Mouse (Mus musculus): ENCODE data around the gene Arhgef10l. TPM values are rescaled to one million over a fixed set of nuclear protein-coding genes. Genes with fewer than 3 reads are reported as not detected.

The Arhgef10l gene
- polyA plus RNA-seq, 1 experiment from 2014 or later, result 15.3 TPM

GRCm38 (mm10) chr4:140653835-140654583 lies 11.8 kb downstream of the Arhgef10l start:
- ATAC-seq (replicated peaks; ENCODE audit: insufficient number of reproducible peaks, insufficient read depth, low FRiP score, low read depth), result no peak
- Histone ChIP-seq H3K36me3 (no peaks in the 10 kb centered on the region), H3K4me2 (no peak overlapping the region), H3K4me1 (replicated peaks) (peaks cover 31% of the 10 kb centered on the region), H3K4me3 (no peak overlapping the region), H3K9ac (no peak overlapping the region), H3K9me3 (replicated peaks) (no peaks in the 10 kb centered on the region), H3K27ac (no peak overlapping the region), H3K27me3 (no peaks in the 10 kb centered on the region)
- 40% methylated on average over 14 of the region's 14 CpGs for WGBS

GRCm38 (mm10) chr4:140649731-140650130 lies 16.1 kb downstream of the Arhgef10l start:
- peak overlapping the region; percentile 88 for H3K27ac ChIP-seq
- H3K4me2 ChIP-seq, result peak overlapping the region; percentile 78
- H3K9me3 ChIP-seq (replicated peaks), result no peaks in the 10 kb centered on the region
- H3K27me3 ChIP-seq, result no peaks in the 10 kb centered on the region
- ATAC-seq (replicated peaks; ENCODE audit: insufficient number of reproducible peaks, insufficient read depth, low FRiP score, low read depth), result no peak
- H3K4me1 ChIP-seq (replicated peaks), result peaks cover 31% of the 10 kb centered on the region
- H3K36me3 ChIP-seq, result no peaks in the 10 kb centered on the region
- no peak overlapping the region for H3K4me3 ChIP-seq
- H3K9ac ChIP-seq, result no peak overlapping the region
- WGBS, result 50% methylated on average over 1 of the region's 1 CpGs

- no peaks in the 10 kb centered on the region for H3K36me3 ChIP-seq
- H3K9ac ChIP-seq, result peak overlapping the region; percentile 95
- peak overlapping the region; percentile 83 for H3K4me3 ChIP-seq
- peak overlapping the region; percentile 88 for H3K27ac ChIP-seq
- H3K4me1 ChIP-seq (replicated peaks), result peaks cover 31% of the 10 kb centered on the region
- H3K9me3 ChIP-seq (replicated peaks), result no peaks in the 10 kb centered on the region
- peak; percentile 41 for ATAC-seq (replicated peaks; ENCODE audit: insufficient number of reproducible peaks, insufficient read depth, low FRiP score, low read depth)
- WGBS, result 12% methylated on average over 9 of the region's 9 CpGs
- no peaks in the 10 kb centered on the region for H3K27me3 ChIP-seq
- peak overlapping the region; percentile 78 for H3K4me2 ChIP-seq
Measured at GRCm38 (mm10) chr4:140649207-140649591, 16.6 kb downstream of the Arhgef10l start.

- WGBS, result 1% methylated on average over 42 of the region's 50 CpGs
- H3K4me3 ChIP-seq, result peak overlapping the region; percentile 83
- peaks cover 31% of the 10 kb centered on the region for H3K4me1 ChIP-seq (replicated peaks)
- no peaks in the 10 kb centered on the region for H3K27me3 ChIP-seq
- peak overlapping the region; percentile 88 for H3K27ac ChIP-seq
- H3K9ac ChIP-seq, result peak overlapping the region; percentile 95
- H3K4me2 ChIP-seq, result peak overlapping the region; percentile 78
- ATAC-seq (replicated peaks; ENCODE audit: insufficient number of reproducible peaks, insufficient read depth, low FRiP score, low read depth), result peak; percentile 82
- H3K36me3 ChIP-seq, result no peaks in the 10 kb centered on the region
- no peaks in the 10 kb centered on the region for H3K9me3 ChIP-seq (replicated peaks)
Measured at GRCm38 (mm10) chr4:140648443-140649206, 17.2 kb downstream of the Arhgef10l start.

GRCm38 (mm10) chr4:140647711-140648421 lies 17.9 kb downstream of the Arhgef10l start:
- Histone ChIP-seq H3K36me3 (no peaks in the 10 kb centered on the region), H3K27ac (peak overlapping the region; percentile 88), H3K27me3 (no peaks in the 10 kb centered on the region), H3K4me1 (replicated peaks) (peaks cover 31% of the 10 kb centered on the region), H3K9ac (peak overlapping the region; percentile 95), H3K4me3 (peak overlapping the region; percentile 83), H3K4me2 (peak overlapping the region; percentile 78), H3K9me3 (replicated peaks) (no peaks in the 10 kb centered on the region)
- ATAC-seq (replicated peaks; ENCODE audit: insufficient number of reproducible peaks, insufficient read depth, low FRiP score, low read depth), result peak; percentile 48; the same call in 1 of the 2 replicates
- 13% methylated on average over 12 of the region's 12 CpGs for WGBS

- H3K27me3 ChIP-seq, result no peaks in the 10 kb centered on the region
- H3K9me3 ChIP-seq (replicated peaks), result no peaks in the 10 kb centered on the region
- H3K9ac ChIP-seq, result no peak overlapping the region
- no peak for ATAC-seq (replicated peaks; ENCODE audit: insufficient number of reproducible peaks, insufficient read depth, low FRiP score, low read depth)
- H3K27ac ChIP-seq, result no peak overlapping the region
- peaks cover 44% of the 10 kb centered on the region for H3K4me1 ChIP-seq (replicated peaks)
- H3K4me3 ChIP-seq, result no peak overlapping the region
- 59% methylated on average over 3 of the region's 3 CpGs for WGBS
- H3K4me2 ChIP-seq, result no peak overlapping the region
- no peaks in the 10 kb centered on the region for H3K36me3 ChIP-seq
Measured at GRCm38 (mm10) chr4:140645638-140646037, 20.2 kb downstream of the Arhgef10l start.

- no peak for ATAC-seq (replicated peaks; ENCODE audit: insufficient number of reproducible peaks, insufficient read depth, low FRiP score, low read depth)
- WGBS, result 49% methylated on average over 3 of the region's 3 CpGs
- H3K27ac ChIP-seq, result no peak overlapping the region
- H3K4me2 ChIP-seq, result no peak overlapping the region
- peaks cover 42% of the 10 kb centered on the region for H3K4me1 ChIP-seq (replicated peaks)
- no peaks in the 10 kb centered on the region for H3K27me3 ChIP-seq
- no peaks in the 10 kb centered on the region for H3K36me3 ChIP-seq
- no peak overlapping the region for H3K9ac ChIP-seq
- H3K4me3 ChIP-seq, result no peak overlapping the region
- H3K9me3 ChIP-seq (replicated peaks), result no peaks in the 10 kb centered on the region
Measured at GRCm38 (mm10) chr4:140644701-140645100, 21.1 kb downstream of the Arhgef10l start.

- Histone ChIP-seq H3K27me3 (no peaks in the 10 kb centered on the region), H3K36me3 (no peaks in the 10 kb centered on the region), H3K4me3 (no peak overlapping the region), H3K9ac (no peak overlapping the region), H3K4me2 (no peak overlapping the region), H3K9me3 (replicated peaks) (no peaks in the 10 kb centered on the region), H3K4me1 (replicated peaks) (peaks cover 38% of the 10 kb centered on the region), H3K27ac (no peak overlapping the region)
- no peak for ATAC-seq (replicated peaks; ENCODE audit: insufficient number of reproducible peaks, insufficient read depth, low FRiP score, low read depth)
- WGBS, result 68% methylated on average over 6 of the region's 6 CpGs
Measured at GRCm38 (mm10) chr4:140644276-140644675, 21.5 kb downstream of the Arhgef10l start.

- Histone ChIP-seq H3K4me3 (no peak overlapping the region), H3K4me2 (no peak overlapping the region), H3K4me1 (replicated peaks) (peaks cover 26% of the 10 kb centered on the region), H3K9me3 (replicated peaks) (no peaks in the 10 kb centered on the region), H3K36me3 (no peaks in the 10 kb centered on the region), H3K27ac (no peak overlapping the region), H3K9ac (no peak overlapping the region), H3K27me3 (no peaks in the 10 kb centered on the region)
- 87% methylated on average over 4 of the region's 4 CpGs for WGBS
- no peak for ATAC-seq (replicated peaks; ENCODE audit: insufficient number of reproducible peaks, insufficient read depth, low FRiP score, low read depth)
Measured at GRCm38 (mm10) chr4:140642378-140642777, 23.4 kb downstream of the Arhgef10l start.

GRCm38 (mm10) chr4:140641414-140641918 lies 24.3 kb downstream of the Arhgef10l start:
- peaks cover 28% of the 10 kb centered on the region for H3K4me1 ChIP-seq (replicated peaks)
- WGBS, result 50% methylated on average over 5 of the region's 5 CpGs
- no peak overlapping the region for H3K9ac ChIP-seq
- no peak overlapping the region for H3K27ac ChIP-seq
- no peaks in the 10 kb centered on the region for H3K36me3 ChIP-seq
- no peak overlapping the region for H3K4me3 ChIP-seq
- H3K9me3 ChIP-seq (replicated peaks), result no peaks in the 10 kb centered on the region
- ATAC-seq (replicated peaks; ENCODE audit: insufficient number of reproducible peaks, insufficient read depth, low FRiP score, low read depth), result no peak
- no peaks in the 10 kb centered on the region for H3K27me3 ChIP-seq
- no peak overlapping the region for H3K4me2 ChIP-seq

GRCm38 (mm10) chr4:140640668-140641067 lies 25.1 kb downstream of the Arhgef10l start:
- ATAC-seq (replicated peaks; ENCODE audit: insufficient number of reproducible peaks, insufficient read depth, low FRiP score, low read depth), result no peak
- Histone ChIP-seq H3K9me3 (replicated peaks) (no peaks in the 10 kb centered on the region), H3K4me2 (no peak overlapping the region), H3K4me1 (replicated peaks) (peaks cover 23% of the 10 kb centered on the region), H3K27ac (no peak overlapping the region), H3K4me3 (no peak overlapping the region), H3K9ac (no peak overlapping the region), H3K27me3 (no peaks in the 10 kb centered on the region), H3K36me3 (no peaks in the 10 kb centered on the region)
- 82% methylated on average over 9 of the region's 9 CpGs for WGBS
